Mouse (Mus musculus): ENCODE data around the gene Wdfy2. TPM values are rescaled to one million over a fixed set of nuclear protein-coding genes. Genes with fewer than 3 reads are reported as not detected.

Gene Wdfy2
- polyA plus RNA-seq, 1 experiment from 2014 or later = 7.3 TPM

GRCm38 (mm10) chr14:62868254-62868653 lies 30.8 kb downstream of the Wdfy2 start:
- H3K9ac ChIP-seq = no peak overlapping the region
- WGBS = 60% methylated on average over 3 of the region's 3 CpGs
- no peak overlapping the region for H3K4me2 ChIP-seq
- peaks cover 10% of the 10 kb centered on the region; the same call in 1 of the 2 replicates for H3K4me1 ChIP-seq
- H3K4me3 ChIP-seq (replicated peaks) = no peak overlapping the region
- no peaks in the 10 kb centered on the region for H3K27me3 ChIP-seq
- ATAC-seq (replicated peaks; ENCODE audit: low FRiP score) = no peak
- peaks cover 11% of the 10 kb centered on the region for H3K36me3 ChIP-seq
- H3K27ac ChIP-seq = no peak overlapping the region
- H3K9me3 ChIP-seq (replicated peaks) = peaks cover 6% of the 10 kb centered on the region

- Histone ChIP-seq H3K4me2 (no peak overlapping the region), H3K4me1 (peaks cover 10% of the 10 kb centered on the region; the same call in 1 of the 2 replicates), H3K27ac (no peak overlapping the region), H3K9me3 (replicated peaks) (peaks cover 6% of the 10 kb centered on the region), H3K4me3 (replicated peaks) (no peak overlapping the region), H3K27me3 (no peaks in the 10 kb centered on the region), H3K36me3 (peaks cover 11% of the 10 kb centered on the region), H3K9ac (no peak overlapping the region)
- ATAC-seq (replicated peaks; ENCODE audit: low FRiP score) = no peak
- 98% methylated on average over 7 of the region's 7 CpGs for WGBS
Measured at GRCm38 (mm10) chr14:62870238-62870638, 32.8 kb downstream of the Wdfy2 start.

- Histone ChIP-seq H3K27me3 (no peaks in the 10 kb centered on the region), H3K9ac (no peak overlapping the region)
- 94% methylated on average over 5 of the region's 5 CpGs for WGBS
Measured at GRCm38 (mm10) chr14:62871431-62871830, 34.0 kb downstream of the Wdfy2 start.

GRCm38 (mm10) chr14:62871932-62872331 lies 34.5 kb downstream of the Wdfy2 start:
- Histone ChIP-seq H3K27ac (no peak overlapping the region), H3K27me3 (no peaks in the 10 kb centered on the region), H3K36me3 (peaks cover 11% of the 10 kb centered on the region), H3K4me2 (no peak overlapping the region), H3K9ac (no peak overlapping the region), H3K9me3 (replicated peaks) (peaks cover 6% of the 10 kb centered on the region), H3K4me3 (replicated peaks) (no peak overlapping the region), H3K4me1 (peaks cover 10% of the 10 kb centered on the region; the same call in 1 of the 2 replicates)
- ATAC-seq (replicated peaks; ENCODE audit: low FRiP score) = no peak
- WGBS = 84% methylated on average over 2 of the region's 2 CpGs

More at GRCm38 (mm10) chr14:62871431-62871830, 34.0 kb downstream of the Wdfy2 start:
- H3K4me2 ChIP-seq = no peak overlapping the region
- peaks cover 10% of the 10 kb centered on the region; the same call in 1 of the 2 replicates for H3K4me1 ChIP-seq
- H3K9me3 ChIP-seq (replicated peaks) = peaks cover 6% of the 10 kb centered on the region
- no peak overlapping the region for H3K4me3 ChIP-seq (replicated peaks)
- H3K27ac ChIP-seq = no peak overlapping the region
- peaks cover 11% of the 10 kb centered on the region for H3K36me3 ChIP-seq
- no peak for ATAC-seq (replicated peaks; ENCODE audit: low FRiP score)

GRCm38 (mm10) chr14:62873820-62874219 lies 36.3 kb downstream of the Wdfy2 start:
- Histone ChIP-seq H3K27ac (no peak overlapping the region), H3K9ac (no peak overlapping the region), H3K27me3 (no peaks in the 10 kb centered on the region), H3K9me3 (replicated peaks) (peaks cover 6% of the 10 kb centered on the region), H3K36me3 (peaks cover 11% of the 10 kb centered on the region), H3K4me3 (replicated peaks) (no peak overlapping the region), H3K4me1 (0 out of 2 replicates have a peak, but pooled peaks cover 3% of the 10 kb centered on the region), H3K4me2 (no peak overlapping the region)
- 65% methylated on average over 4 of the region's 4 CpGs for WGBS
- ATAC-seq (replicated peaks; ENCODE audit: low FRiP score) = no peak

- H3K27ac ChIP-seq = no peak overlapping the region
- peaks cover 7% of the 10 kb centered on the region for H3K4me1 ChIP-seq
- peaks cover 6% of the 10 kb centered on the region for H3K9me3 ChIP-seq (replicated peaks)
- no peak for ATAC-seq (replicated peaks; ENCODE audit: low FRiP score)
- peaks cover 11% of the 10 kb centered on the region for H3K36me3 ChIP-seq
- WGBS = 80% methylated on average over 8 of the region's 8 CpGs
- H3K4me3 ChIP-seq (replicated peaks) = no peak overlapping the region
- no peak overlapping the region for H3K9ac ChIP-seq
- no peak overlapping the region for H3K4me2 ChIP-seq
- H3K27me3 ChIP-seq = no peaks in the 10 kb centered on the region
Measured at GRCm38 (mm10) chr14:62874348-62874747, 36.9 kb downstream of the Wdfy2 start.

- H3K27ac ChIP-seq = no peak overlapping the region
- peaks cover 25% of the 10 kb centered on the region for H3K4me1 ChIP-seq
- ATAC-seq (replicated peaks; ENCODE audit: low FRiP score) = 0 out of 2 replicates have a peak, but pooled peaks have one; percentile 18
- 72% methylated on average over 6 of the region's 6 CpGs for WGBS
- H3K9ac ChIP-seq = no peak overlapping the region
- no peak overlapping the region for H3K4me2 ChIP-seq
- H3K36me3 ChIP-seq = no peaks in the 10 kb centered on the region
- H3K27me3 ChIP-seq = no peaks in the 10 kb centered on the region
- no peak overlapping the region for H3K4me3 ChIP-seq (replicated peaks)
- no peaks in the 10 kb centered on the region for H3K9me3 ChIP-seq (replicated peaks)
Measured at GRCm38 (mm10) chr14:62878076-62878475, 40.6 kb downstream of the Wdfy2 start.

- Histone ChIP-seq H3K4me3 (replicated peaks) (no peak overlapping the region), H3K36me3 (no peaks in the 10 kb centered on the region), H3K4me2 (no peak overlapping the region), H3K27ac (0 out of 2 replicates have a peak overlapping the region, but pooled peaks have one; percentile 7), H3K4me1 (peaks cover 25% of the 10 kb centered on the region), H3K27me3 (no peaks in the 10 kb centered on the region), H3K9ac (no peak overlapping the region), H3K9me3 (replicated peaks) (no peaks in the 10 kb centered on the region)
- ATAC-seq (replicated peaks; ENCODE audit: low FRiP score) = no peak
- WGBS = 68% methylated on average over 7 of the region's 7 CpGs
Measured at GRCm38 (mm10) chr14:62878634-62879430, 41.4 kb downstream of the Wdfy2 start.

- Histone ChIP-seq H3K36me3 (no peaks in the 10 kb centered on the region), H3K9ac (no peak overlapping the region), H3K4me1 (peaks cover 25% of the 10 kb centered on the region), H3K4me2 (no peak overlapping the region), H3K27me3 (no peaks in the 10 kb centered on the region), H3K9me3 (replicated peaks) (no peaks in the 10 kb centered on the region), H3K27ac (peak overlapping the region; percentile 41), H3K4me3 (replicated peaks) (no peak overlapping the region)
- WGBS = 21% methylated on average over 5 of the region's 5 CpGs
- peak; percentile 69 for ATAC-seq (replicated peaks; ENCODE audit: low FRiP score)
Measured at GRCm38 (mm10) chr14:62879497-62879896, 42.0 kb downstream of the Wdfy2 start.

- Histone ChIP-seq H3K36me3 (no peaks in the 10 kb centered on the region), H3K9me3 (replicated peaks) (no peaks in the 10 kb centered on the region), H3K4me3 (replicated peaks) (no peak overlapping the region), H3K4me2 (no peak overlapping the region), H3K9ac (no peak overlapping the region), H3K4me1 (peaks cover 25% of the 10 kb centered on the region), H3K27me3 (no peaks in the 10 kb centered on the region), H3K27ac (0 out of 2 replicates have a peak overlapping the region, but pooled peaks have one; percentile 41)
- WGBS = 57% methylated on average over 5 of the region's 5 CpGs
- no peak for ATAC-seq (replicated peaks; ENCODE audit: low FRiP score)
Measured at GRCm38 (mm10) chr14:62880084-62880851, 42.8 kb downstream of the Wdfy2 start.

GRCm38 (mm10) chr14:62882061-62882614 lies 44.7 kb downstream of the Wdfy2 start:
- Histone ChIP-seq H3K27ac (no peak overlapping the region), H3K9me3 (replicated peaks) (no peaks in the 10 kb centered on the region), H3K4me3 (replicated peaks) (no peak overlapping the region), H3K27me3 (no peaks in the 10 kb centered on the region), H3K36me3 (no peaks in the 10 kb centered on the region), H3K4me2 (no peak overlapping the region), H3K4me1 (peaks cover 25% of the 10 kb centered on the region), H3K9ac (no peak overlapping the region)
- 40% methylated on average over 4 of the region's 4 CpGs for WGBS
- ATAC-seq (replicated peaks; ENCODE audit: low FRiP score) = no peak

GRCm38 (mm10) chr14:62883551-62883950 lies 46.1 kb downstream of the Wdfy2 start:
- H3K27me3 ChIP-seq = no peaks in the 10 kb centered on the region
- H3K4me1 ChIP-seq = peaks cover 25% of the 10 kb centered on the region
- H3K4me3 ChIP-seq (replicated peaks) = no peak overlapping the region
- 56% methylated on average over 1 of the region's 1 CpGs for WGBS
- no peak overlapping the region for H3K4me2 ChIP-seq
- ATAC-seq (replicated peaks; ENCODE audit: low FRiP score) = no peak
- H3K9ac ChIP-seq = no peak overlapping the region
- H3K36me3 ChIP-seq = no peaks in the 10 kb centered on the region
- H3K9me3 ChIP-seq (replicated peaks) = no peaks in the 10 kb centered on the region
- H3K27ac ChIP-seq = no peak overlapping the region
